Mouse (Mus musculus) embryonic facial prominence, embryonic 15.5 days (tissue): Measurements from ENCODE around the gene Cd164l2. TPM values are rescaled to one million over a fixed set of nuclear protein-coding genes. Genes with fewer than 3 reads are reported as not detected.

Experiments
- ATAC-seq: fragments of 200-750 bp; cut with Nextera tagmentation; 2 replicates; pipeline ENCODE4 v1.8.0; 2017; ENCODE audit warnings: low read depth, moderate TSS enrichment; ENCODE audit not compliant: insufficient number of reproducible peaks, low FRiP score, low TSS enrichment
- H3K27ac ChIP-seq: fragments of 300-500 bp; sonication (generic); replicated peaks from 2 replicates; pipeline ENCODE4 v1.5.1; 2015; ENCODE audit warnings: mild to moderate bottlenecking, inconsistent platforms
- H3K27me3 ChIP-seq: fragments of 300-500 bp; sonication (generic); 2 replicates; pipeline ENCODE4 v1.6.1; 2015; ENCODE audit warnings: inconsistent platforms
- H3K36me3 ChIP-seq: fragments of 300-500 bp; sonication (generic); 2 replicates; pipeline ENCODE4 v1.6.1; 2015; ENCODE audit warnings: mild to moderate bottlenecking, inconsistent platforms
- H3K4me1 ChIP-seq: fragments of 300-500 bp; sonication (generic); 2 replicates; pipeline ENCODE4 v1.6.1; 2015; ENCODE audit warnings: inconsistent platforms
- H3K4me2 ChIP-seq: fragments of 300-500 bp; sonication (generic); replicated peaks from 2 replicates; pipeline ENCODE4 v1.6.1; 2015; ENCODE audit warnings: mild to moderate bottlenecking, inconsistent platforms
- H3K4me3 ChIP-seq: fragments of 300-500 bp; sonication (generic); replicated peaks from 2 replicates; pipeline ENCODE4 v1.5.1; 2015; ENCODE audit warnings: mild to moderate bottlenecking, inconsistent platforms
- H3K9ac ChIP-seq: fragments of 300-500 bp; sonication (generic); 2 replicates; pipeline ENCODE4 v1.6.1; 2015; ENCODE audit warnings: inconsistent platforms
- H3K9me3 ChIP-seq: fragments of 300-500 bp; sonication (generic); replicated peaks from 2 replicates; pipeline ENCODE4 v1.6.1; 2016; ENCODE audit warnings: inconsistent platforms
- WGBS: fragments of 180-500 bp; shearing (Covaris S2); methylation state at CpG from one replicate; pipeline ENCODE4 v1.1.7; 2015; 5-methylcytosine and 5-hydroxymethylcytosine counted together
- polyA plus RNA-seq: library from polyadenylated mRNA; unstranded; fragments of >200 nt; fragmentation: Nextera tagmentation; extraction: Ambion mirVana; gene quantifications from 2 replicates; pipeline ENCODE4 v1.2.1, GENCODE M21; 2015

Cd164l2 gene
- polyA plus RNA-seq, 1 experiment from 2014 or later, result 9.3 TPM

GRCm38 (mm10) chr4:133204379-133204778, 7.6 kb upstream of the Cd164l2 start:
- no peak overlapping the region for H3K9ac ChIP-seq
- no peak overlapping the region for H3K4me3 ChIP-seq
- WGBS, result 28% methylated on average over 7 of the region's 7 CpGs

GRCm38 (mm10) chr4:133209366-133209765, 2.6 kb upstream of the Cd164l2 start:
- 4% methylated on average over 11 of the region's 11 CpGs for WGBS
- no peak overlapping the region for H3K27ac ChIP-seq
- H3K4me2 ChIP-seq, result no peak overlapping the region
- peaks cover 34% of the 10 kb centered on the region for H3K27me3 ChIP-seq
- H3K9me3 ChIP-seq, result no peaks in the 10 kb centered on the region
- no peaks in the 10 kb centered on the region for H3K36me3 ChIP-seq
- H3K4me3 ChIP-seq, result no peak overlapping the region
- no peak for ATAC-seq
- H3K4me1 ChIP-seq, result peaks cover 33% of the 10 kb centered on the region
- no peak overlapping the region for H3K9ac ChIP-seq

More at GRCm38 (mm10) chr4:133204379-133204778, 7.6 kb upstream of the Cd164l2 start:
- no peaks in the 10 kb centered on the region for H3K36me3 ChIP-seq
- no peaks in the 10 kb centered on the region for H3K27me3 ChIP-seq
- H3K4me2 ChIP-seq, result no peak overlapping the region
- H3K4me1 ChIP-seq, result peaks cover 36% of the 10 kb centered on the region
- no peak for ATAC-seq
- H3K9me3 ChIP-seq, result no peaks in the 10 kb centered on the region
- H3K27ac ChIP-seq, result peak overlapping the region; percentile 63; the same call in 1 of the 2 replicates

- Histone ChIP-seq H3K27ac (no peak overlapping the region), H3K4me2 (no peak overlapping the region), H3K9ac (no peak overlapping the region), H3K4me1 (peaks cover 26% of the 10 kb centered on the region), H3K36me3 (no peaks in the 10 kb centered on the region), H3K4me3 (no peak overlapping the region), H3K27me3 (peaks cover 35% of the 10 kb centered on the region), H3K9me3 (no peaks in the 10 kb centered on the region)
- no peak for ATAC-seq
- 90% methylated on average over 24 of the region's 24 CpGs for WGBS
These were observed 1.7 kb upstream of the Cd164l2 start for GRCm38 (mm10) chr4:133210023-133210787.

- Histone ChIP-seq H3K4me2 (no peak overlapping the region), H3K27ac (no peak overlapping the region), H3K9me3 (no peaks in the 10 kb centered on the region), H3K4me1 (peaks cover 26% of the 10 kb centered on the region), H3K4me3 (no peak overlapping the region; the same call in 1 of the 2 replicates), H3K9ac (no peak overlapping the region), H3K27me3 (peaks cover 35% of the 10 kb centered on the region), H3K36me3 (no peaks in the 10 kb centered on the region)
- ATAC-seq, result no peak
- 96% methylated on average over 19 of the region's 19 CpGs for WGBS
These were observed 1.0 kb upstream of the Cd164l2 start for GRCm38 (mm10) chr4:133210788-133211390.

GRCm38 (mm10) chr4:133212562-133213267, 784 bp downstream of the Cd164l2 start:
- H3K27me3 ChIP-seq, result peaks cover 35% of the 10 kb centered on the region
- H3K4me3 ChIP-seq, result peak overlapping the region; percentile 61
- no peaks in the 10 kb centered on the region for H3K36me3 ChIP-seq
- ATAC-seq, result peak; percentile 78
- H3K4me2 ChIP-seq, result peak overlapping the region; percentile 99
- peak overlapping the region; percentile 35 for H3K9ac ChIP-seq
- 2% methylated on average over 44 of the region's 44 CpGs for WGBS
- H3K4me1 ChIP-seq, result peaks cover 30% of the 10 kb centered on the region
- no peaks in the 10 kb centered on the region for H3K9me3 ChIP-seq
- no peak overlapping the region for H3K27ac ChIP-seq

- Histone ChIP-seq H3K9me3 (no peaks in the 10 kb centered on the region), H3K27ac (no peak overlapping the region), H3K36me3 (no peaks in the 10 kb centered on the region), H3K9ac (no peak overlapping the region), H3K4me1 (peaks cover 32% of the 10 kb centered on the region), H3K27me3 (peaks cover 35% of the 10 kb centered on the region), H3K4me3 (peak overlapping the region; percentile 61; the same call in 1 of the 2 replicates), H3K4me2 (peak overlapping the region; percentile 99)
- no peak for ATAC-seq
- WGBS, result 2% methylated on average over 9 of the region's 9 CpGs
These were observed 1.3 kb downstream of the Cd164l2 start for GRCm38 (mm10) chr4:133213268-133213590.

GRCm38 (mm10) chr4:133213661-133214060, 1.7 kb downstream of the Cd164l2 start:
- 16% methylated on average over 10 of the region's 10 CpGs for WGBS
- Histone ChIP-seq H3K4me3 (no peak overlapping the region), H3K4me1 (peaks cover 32% of the 10 kb centered on the region), H3K4me2 (peak overlapping the region; percentile 99), H3K9me3 (no peaks in the 10 kb centered on the region), H3K9ac (no peak overlapping the region), H3K36me3 (no peaks in the 10 kb centered on the region), H3K27ac (no peak overlapping the region), H3K27me3 (peaks cover 35% of the 10 kb centered on the region)
- no peak for ATAC-seq

GRCm38 (mm10) chr4:133217641-133218040, 5.7 kb downstream of the Cd164l2 start:
- 3% methylated on average over 5 of the region's 5 CpGs for WGBS
- H3K27me3 ChIP-seq, result peaks cover 32% of the 10 kb centered on the region
- H3K27ac ChIP-seq, result no peak overlapping the region
- no peak overlapping the region for H3K9ac ChIP-seq
- no peak overlapping the region for H3K4me3 ChIP-seq
- no peaks in the 10 kb centered on the region for H3K9me3 ChIP-seq
- no peaks in the 10 kb centered on the region for H3K36me3 ChIP-seq
- peaks cover 29% of the 10 kb centered on the region for H3K4me1 ChIP-seq
- H3K4me2 ChIP-seq, result no peak overlapping the region
- no peak for ATAC-seq

- H3K27me3 ChIP-seq, result peaks cover 23% of the 10 kb centered on the region
- H3K36me3 ChIP-seq, result no peaks in the 10 kb centered on the region
- no peaks in the 10 kb centered on the region for H3K9me3 ChIP-seq
- H3K4me1 ChIP-seq, result peaks cover 24% of the 10 kb centered on the region
- no peak for ATAC-seq
- no peak overlapping the region for H3K4me3 ChIP-seq
- no peak overlapping the region for H3K4me2 ChIP-seq
- H3K27ac ChIP-seq, result no peak overlapping the region
- H3K9ac ChIP-seq, result no peak overlapping the region
- 78% methylated on average over 3 of the region's 3 CpGs for WGBS
These were observed 6.8 kb downstream of the Cd164l2 start for GRCm38 (mm10) chr4:133218745-133219144.

GRCm38 (mm10) chr4:133220656-133221055, 8.7 kb downstream of the Cd164l2 start:
- 3% methylated on average over 25 of the region's 25 CpGs for WGBS

GRCm38 (mm10) chr4:133221701-133222100, 9.8 kb downstream of the Cd164l2 start:
- no peaks in the 10 kb centered on the region for H3K36me3 ChIP-seq
- ATAC-seq, result no peak
- no peak overlapping the region for H3K4me2 ChIP-seq
- 85% methylated on average over 8 of the region's 8 CpGs for WGBS
- H3K4me1 ChIP-seq, result peaks cover 45% of the 10 kb centered on the region
- no peak overlapping the region for H3K9ac ChIP-seq
- H3K27ac ChIP-seq, result no peak overlapping the region
- no peak overlapping the region for H3K4me3 ChIP-seq
- H3K27me3 ChIP-seq, result peaks cover 15% of the 10 kb centered on the region
- H3K9me3 ChIP-seq, result no peaks in the 10 kb centered on the region

More at GRCm38 (mm10) chr4:133220656-133221055, 8.7 kb downstream of the Cd164l2 start:
- no peaks in the 10 kb centered on the region for H3K9me3 ChIP-seq
- H3K4me1 ChIP-seq, result peaks cover 37% of the 10 kb centered on the region
- peaks cover 15% of the 10 kb centered on the region for H3K27me3 ChIP-seq
- no peaks in the 10 kb centered on the region for H3K36me3 ChIP-seq
- H3K4me2 ChIP-seq, result peak overlapping the region; percentile 67
- ATAC-seq, result 0 out of 2 replicates have a peak, but pooled peaks have one; percentile 21
- H3K4me3 ChIP-seq, result peak overlapping the region; percentile 40
- peak overlapping the region; percentile 33; the same call in 1 of the 2 replicates for H3K9ac ChIP-seq
- no peak overlapping the region for H3K27ac ChIP-seq
